In genomic region chr16:82864590-82864989, GRCm38 (mm10) we compare ENCODE assay signal across 29 mouse cellular contexts. TPM values are rescaled to one million over a fixed set of nuclear protein-coding genes. Genes with fewer than 3 reads are reported as not detected.
DNase-seq lines count a peak whose midpoint lies in the region; ATAC-seq lines count a peak whose summit lies in the region.
"Had no signal": no experiment of that assay in that cellular context is flagged by ENCODE, and none has a peak within 500 bp of the region (broad histone marks: within the 10 kb centered on the region; RNA-seq: fewer than 3 reads in every experiment).

No protein-coding gene starts in this region.

- H3K27ac ChIP-seq in neural tube, embryonic 11.5 days (ENCODE audit: low read depth, low read length), result no peak overlapping the region
- H3K27ac ChIP-seq in neural tube, embryonic 12.5 days, result no peak overlapping the region
- H3K27ac ChIP-seq in neural tube, embryonic 15.5 days (replicated peaks), result no peak overlapping the region
- H3K27ac ChIP-seq in hindbrain, embryonic 13.5 days, result no peak overlapping the region
- H3K27ac ChIP-seq: forebrain, embryonic 10.5 days; forebrain, embryonic 13.5 days; heart, embryonic 10.5 days; heart, embryonic 13.5 days; hindbrain, embryonic 15.5 days had no signal

- no peaks in the 10 kb centered on the region for H3K27me3 ChIP-seq in neural tube, embryonic 11.5 days (ENCODE audit: control insufficient read depth, insufficient read depth, low read length)
- no peaks in the 10 kb centered on the region for H3K27me3 ChIP-seq in neural tube, embryonic 12.5 days (replicated peaks)
- no peaks in the 10 kb centered on the region for H3K27me3 ChIP-seq in neural tube, embryonic 15.5 days (replicated peaks)
- H3K27me3 ChIP-seq in hindbrain, embryonic 13.5 days, result no peaks in the 10 kb centered on the region
- H3K27me3 ChIP-seq: forebrain, embryonic 13.5 days; heart, embryonic 13.5 days; hindbrain, embryonic 15.5 days had no signal

- no peak overlapping the region for H3K4me3 ChIP-seq in neural tube, embryonic 11.5 days (ENCODE audit: low read depth, low read length)
- no peak overlapping the region for H3K4me3 ChIP-seq in neural tube, embryonic 12.5 days
- no peak overlapping the region for H3K4me3 ChIP-seq in neural tube, embryonic 15.5 days (replicated peaks)
- no peak overlapping the region for H3K4me3 ChIP-seq in hindbrain, embryonic 13.5 days
- H3K4me3 ChIP-seq: forebrain, embryonic 10.5 days; forebrain, embryonic 13.5 days; heart, embryonic 10.5 days; heart, embryonic 13.5 days; hindbrain, embryonic 15.5 days had no signal

- H3K4me2 ChIP-seq in neural tube, embryonic 11.5 days (ENCODE audit: low read depth), result no peak overlapping the region
- no peak overlapping the region for H3K4me2 ChIP-seq in neural tube, embryonic 12.5 days (replicated peaks)
- H3K4me2 ChIP-seq in neural tube, embryonic 15.5 days, result peak overlapping the region; percentile 28
- no peak overlapping the region for H3K4me2 ChIP-seq in hindbrain, embryonic 13.5 days
- H3K4me2 ChIP-seq: forebrain, embryonic 13.5 days; heart, embryonic 13.5 days; hindbrain, embryonic 15.5 days had no signal

- H3K36me3 ChIP-seq in neural tube, embryonic 11.5 days (ENCODE audit: control insufficient read depth, insufficient read depth, low read length), result no peaks in the 10 kb centered on the region
- H3K36me3 ChIP-seq in neural tube, embryonic 12.5 days, result no peaks in the 10 kb centered on the region
- H3K36me3 ChIP-seq in neural tube, embryonic 15.5 days, result no peaks in the 10 kb centered on the region
- H3K36me3 ChIP-seq in hindbrain, embryonic 13.5 days, result no peaks in the 10 kb centered on the region
- H3K36me3 ChIP-seq: forebrain, embryonic 10.5 days; heart, embryonic 10.5 days; heart, embryonic 13.5 days; hindbrain, embryonic 15.5 days had no signal

- 78% methylated on average over 7 of the region's 7 CpGs for WGBS in neural tube, embryonic 11.5 days
- WGBS in neural tube, embryonic 12.5 days, result 70% methylated on average over 7 of the region's 7 CpGs
- WGBS in neural tube, embryonic 15.5 days, result 39% methylated on average over 7 of the region's 7 CpGs
- WGBS in hindbrain, embryonic 13.5 days, result 75% methylated on average over 7 of the region's 7 CpGs

- DNase-seq in neural tube, embryonic 11.5 days (ENCODE audit: low spot score), result no peak
- no peak for DNase-seq in neural tube, embryonic 10.5 days (ENCODE audit: extremely low spot score, low spot score)
- no peak for DNase-seq in adipocyte (ENCODE audit: low spot score)
- DNase-seq: adrenal gland, adult 8-10 months; adrenal gland, postnatal 25 days; cerebellum, adult 18-20 months; cerebellum, adult 9-10 months; cerebellum, postnatal 14 days; gastrocnemius, postnatal 25 days; heart, adult 18-20 months; heart, postnatal 14 days; heart, postnatal 4 days had no signal

- no peak overlapping the region for H3K9ac ChIP-seq in neural tube, embryonic 11.5 days (ENCODE audit: low read length)
- no peak overlapping the region for H3K9ac ChIP-seq in neural tube, embryonic 12.5 days
- no peak overlapping the region for H3K9ac ChIP-seq in neural tube, embryonic 15.5 days (replicated peaks)
- no peak overlapping the region for H3K9ac ChIP-seq in hindbrain, embryonic 13.5 days
- H3K9ac ChIP-seq: forebrain, embryonic 13.5 days; heart, embryonic 13.5 days; hindbrain, embryonic 15.5 days had no signal

- ATAC-seq in neural tube, embryonic 11.5 days (ENCODE audit: insufficient read depth, low FRiP score, low TSS enrichment), result peak; percentile 45; the same call in 1 of the 2 replicates
- ATAC-seq in neural tube, embryonic 12.5 days (ENCODE audit: low FRiP score, low read depth), result peak; percentile 83
- ATAC-seq in neural tube, embryonic 15.5 days (ENCODE audit: low FRiP score), result 0 out of 2 replicates have a peak, but pooled peaks have one; percentile 55
- ATAC-seq in hindbrain, embryonic 13.5 days (ENCODE audit: low FRiP score), result no peak
- ATAC-seq: CD4-positive, CD25-positive, alpha-beta regulatory T cell, adult 4 months; forebrain, embryonic 13.5 days; forebrain, embryonic 16.5 days had no signal

- H3K4me1 ChIP-seq in neural tube, embryonic 11.5 days (ENCODE audit: control insufficient read depth, insufficient read depth, low read length), result no peaks in the 10 kb centered on the region
- H3K4me1 ChIP-seq in neural tube, embryonic 12.5 days, result no peaks in the 10 kb centered on the region
- 0 out of 2 replicates have a peak, but pooled peaks cover 2% of the 10 kb centered on the region for H3K4me1 ChIP-seq in neural tube, embryonic 15.5 days
- no peaks in the 10 kb centered on the region for H3K4me1 ChIP-seq in hindbrain, embryonic 13.5 days (replicated peaks)
- H3K4me1 ChIP-seq: forebrain, embryonic 10.5 days; forebrain, embryonic 13.5 days; heart, embryonic 10.5 days; heart, embryonic 13.5 days; hindbrain, embryonic 15.5 days had no signal

- no peaks in the 10 kb centered on the region for H3K9me3 ChIP-seq in neural tube, embryonic 11.5 days (ENCODE audit: control insufficient read depth, low read length)
- no peaks in the 10 kb centered on the region for H3K9me3 ChIP-seq in neural tube, embryonic 12.5 days
- no peaks in the 10 kb centered on the region for H3K9me3 ChIP-seq in neural tube, embryonic 15.5 days (replicated peaks)
- H3K9me3 ChIP-seq in hindbrain, embryonic 13.5 days, result no peaks in the 10 kb centered on the region
- H3K9me3 ChIP-seq: forebrain, embryonic 10.5 days; forebrain, embryonic 13.5 days; heart, embryonic 10.5 days; heart, embryonic 13.5 days; hindbrain, embryonic 15.5 days had no signal

RNA-seq across cellular contexts. Expression of gene Gm21833, which starts 36.4 kb away (rescaled TPM):
- polyA plus RNA-seq in neural tube, embryonic 11.5 days (2014; fragmentation: Nextera tagmentation; extraction: Ambion mirVana), result not detected in 2 replicates
- polyA plus RNA-seq in neural tube, embryonic 12.5 days (2016; fragmentation: Nextera tagmentation; extraction: Ambion mirVana), result not detected in 2 replicates
- not detected in 2 replicates for polyA plus RNA-seq in neural tube, embryonic 15.5 days (2015; fragmentation: Nextera tagmentation; extraction: Ambion mirVana)
- not detected in 2 replicates for polyA plus RNA-seq in hindbrain, embryonic 13.5 days (2015; fragmentation: Nextera tagmentation; extraction: Ambion mirVana)
- polyA plus RNA-seq: C2C12; embryonic facial prominence, embryonic 11.5 days; embryonic facial prominence, embryonic 14.5 days; forebrain, embryonic 10.5 days; forebrain, embryonic 13.5 days; forebrain, embryonic 16.5 days; frontal cortex, adult 2 months; gonadal fat pad, adult 2 months; heart, embryonic 10.5 days; heart, embryonic 13.5 days; heart, embryonic 16.5 days; hindbrain, embryonic 11.5 days; hindbrain, embryonic 15.5 days had no signal
